Mouse (Mus musculus) kidney, embryonic 16.5 days (tissue): Measurements from ENCODE around the gene Mon1a. TPM values are rescaled to one million over a fixed set of nuclear protein-coding genes. Genes with fewer than 3 reads are reported as not detected.

Source experiments
- ATAC-seq: fragments of 200-750 bp; cut with Nextera tagmentation; 2 replicates; pipeline ENCODE4 v1.8.0; 2017; ENCODE audit warnings: moderate TSS enrichment; ENCODE audit not compliant: low FRiP score, low TSS enrichment
- H3K27ac ChIP-seq: fragments of 300-500 bp; sonication (generic); 2 replicates; pipeline ENCODE4 v1.5.1; 2014; ENCODE audit warnings: low read length
- H3K27me3 ChIP-seq: fragments of 300-500 bp; sonication (generic); 2 replicates; pipeline ENCODE4 v1.6.1; 2014; ENCODE audit warnings: low read length, control low read depth, mixed read lengths; ENCODE audit not compliant: insufficient read depth
- H3K36me3 ChIP-seq: fragments of 300-500 bp; sonication (generic); 2 replicates; pipeline ENCODE4 v1.6.1; 2014; ENCODE audit warnings: low read length, control low read depth, mixed read lengths; ENCODE audit not compliant: insufficient read depth
- H3K4me1 ChIP-seq: fragments of 300-500 bp; sonication (generic); 2 replicates; pipeline ENCODE4 v1.6.1; 2014; ENCODE audit warnings: low read length, control low read depth, mixed read lengths; ENCODE audit not compliant: insufficient read depth
- H3K4me2 ChIP-seq: fragments of 300-500 bp; sonication (generic); replicated peaks from 2 replicates; pipeline ENCODE4 v1.6.1; 2014; ENCODE audit warnings: low read depth, low read length
- H3K4me3 ChIP-seq: fragments of 300-500 bp; sonication (generic); 2 replicates; pipeline ENCODE4 v1.5.1; 2014; ENCODE audit warnings: mild to moderate bottlenecking, low read length
- H3K9ac ChIP-seq: fragments of 300-500 bp; sonication (generic); replicated peaks from 2 replicates; pipeline ENCODE4 v1.6.1; 2014; ENCODE audit warnings: low read length
- H3K9me3 ChIP-seq: fragments of 300-500 bp; sonication (generic); 2 replicates; pipeline ENCODE4 v1.6.1; 2016; ENCODE audit warnings: low read length, control low read depth
- WGBS: fragments of 180-500 bp; shearing (Covaris S2); extraction: QIAGEN DNeasy Blood & Tissue Kit; methylation state at CpG from one replicate; pipeline ENCODE4 v1.1.7; 2014; 5-methylcytosine and 5-hydroxymethylcytosine counted together
- polyA plus RNA-seq: library from polyadenylated mRNA; unstranded; fragments of >200 nt; fragmentation: Nextera tagmentation; extraction: Ambion mirVana; gene quantifications from 2 replicates; pipeline ENCODE4 v1.2.1, GENCODE M21; 2015

The Mon1a gene
- polyA plus RNA-seq, 1 experiment from 2014 or later: 13.6 TPM

DNA sequence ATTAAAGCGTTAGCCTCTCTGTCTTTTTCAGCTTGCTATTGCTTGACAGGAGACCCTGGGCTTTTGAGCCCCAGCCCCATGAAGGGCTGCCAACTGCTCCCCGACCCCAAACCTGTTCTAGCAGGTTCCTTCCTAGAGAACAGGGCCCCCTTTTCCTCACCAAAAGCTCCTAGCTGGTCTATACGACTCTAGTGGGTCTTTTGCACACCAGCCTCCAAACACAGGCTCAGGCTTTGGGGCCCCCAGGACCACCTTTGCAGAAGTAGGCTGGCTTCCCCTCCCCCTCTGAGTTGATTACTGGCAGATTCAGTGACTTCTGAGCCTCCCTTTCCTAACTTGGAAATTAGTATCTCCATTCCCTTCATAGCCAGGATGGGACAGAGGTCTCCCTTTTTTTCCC lies 48.9 kb downstream of the Mon1a start:
- Histone ChIP-seq H3K27ac (no peak overlapping the region), H3K4me3 (no peak overlapping the region), H3K36me3 (no peaks in the 10 kb centered on the region), H3K4me2 (no peak overlapping the region; the same call in 1 of the 2 replicates), H3K9me3 (no peaks in the 10 kb centered on the region), H3K27me3 (peaks cover 12% of the 10 kb centered on the region), H3K4me1 (peaks cover 5% of the 10 kb centered on the region), H3K9ac (no peak overlapping the region)
- WGBS: 15% methylated on average over 3 of the region's 3 CpGs
- ATAC-seq: no peak

GRCm38 (mm10) chr9:107947241-107948194 lies 59.6 kb downstream of the Mon1a start:
- Histone ChIP-seq H3K9me3 (no peaks in the 10 kb centered on the region), H3K27ac (no peak overlapping the region), H3K4me2 (no peak overlapping the region), H3K4me3 (no peak overlapping the region), H3K27me3 (no peaks in the 10 kb centered on the region), H3K9ac (no peak overlapping the region), H3K4me1 (peaks cover 14% of the 10 kb centered on the region), H3K36me3 (no peaks in the 10 kb centered on the region)
- ATAC-seq: no peak
- 89% methylated on average over 31 of the region's 31 CpGs for WGBS

DNA sequence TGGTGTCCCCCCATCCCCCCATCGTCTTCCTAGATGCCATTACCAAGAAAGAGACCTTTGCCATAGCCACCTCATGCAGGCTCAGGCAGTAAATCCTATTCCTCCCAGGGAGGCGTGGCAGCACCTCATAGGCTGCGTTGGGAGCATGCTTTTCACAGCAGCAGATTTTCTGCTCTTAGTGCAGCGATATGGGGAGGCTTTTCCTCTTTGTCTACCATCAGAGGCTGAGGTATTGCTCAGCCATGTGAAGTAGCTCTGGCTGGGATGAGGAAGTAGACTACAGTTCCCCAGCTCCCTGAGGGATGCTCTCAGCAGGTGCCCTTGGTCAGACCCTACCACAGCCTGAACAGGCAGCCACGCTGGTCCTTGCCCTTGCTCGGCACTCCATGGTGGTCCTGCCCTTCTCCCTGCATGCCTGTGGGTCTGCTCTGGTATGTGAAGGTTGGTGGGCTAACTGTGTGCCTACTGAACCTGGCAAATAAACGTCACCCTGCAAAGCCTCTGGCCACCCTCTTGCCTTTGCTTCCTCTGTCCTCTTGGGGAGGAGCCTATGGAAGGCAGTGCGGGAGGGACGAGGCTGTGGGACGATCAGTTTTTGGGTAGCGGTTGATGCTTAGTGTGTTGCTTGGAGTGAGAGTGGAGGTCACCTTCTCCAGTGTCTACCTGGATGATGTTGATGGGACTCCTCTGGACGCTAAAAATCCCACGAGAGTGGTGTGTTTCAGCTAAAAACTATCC lies 61.4 kb downstream of the Mon1a start:
- no peak for ATAC-seq
- Histone ChIP-seq H3K4me3 (no peak overlapping the region), H3K9me3 (no peaks in the 10 kb centered on the region), H3K27me3 (no peaks in the 10 kb centered on the region), H3K27ac (no peak overlapping the region), H3K4me1 (peaks cover 14% of the 10 kb centered on the region), H3K4me2 (no peak overlapping the region), H3K9ac (no peak overlapping the region), H3K36me3 (no peaks in the 10 kb centered on the region)
- 82% methylated on average over 13 of the region's 13 CpGs for WGBS

- H3K27ac ChIP-seq: peak within 1 kb of the TSS; percentile 79
- H3K9ac ChIP-seq: peak within 1 kb of the TSS; percentile 81
- no peak for ATAC-seq
- no peaks in the 10 kb centered on the region for H3K27me3 ChIP-seq
- H3K4me2 ChIP-seq: peak within 1 kb of the TSS; percentile 92
- no peaks in the 10 kb centered on the region for H3K9me3 ChIP-seq
- H3K4me3 ChIP-seq: peak within 1 kb of the TSS; percentile 69
- 87% methylated on average over 10 of the region's 10 CpGs for WGBS
- no peaks in the 10 kb centered on the region for H3K36me3 ChIP-seq
- H3K4me1 ChIP-seq: peaks cover 14% of the 10 kb centered on the region
Observed at GRCm38 (mm10) chr9:107949922-107950235, 61.9 kb downstream of the Mon1a start, which contains the start of gene Traip. Traip (plus strand) TSS chr9:107950136.

DNA sequence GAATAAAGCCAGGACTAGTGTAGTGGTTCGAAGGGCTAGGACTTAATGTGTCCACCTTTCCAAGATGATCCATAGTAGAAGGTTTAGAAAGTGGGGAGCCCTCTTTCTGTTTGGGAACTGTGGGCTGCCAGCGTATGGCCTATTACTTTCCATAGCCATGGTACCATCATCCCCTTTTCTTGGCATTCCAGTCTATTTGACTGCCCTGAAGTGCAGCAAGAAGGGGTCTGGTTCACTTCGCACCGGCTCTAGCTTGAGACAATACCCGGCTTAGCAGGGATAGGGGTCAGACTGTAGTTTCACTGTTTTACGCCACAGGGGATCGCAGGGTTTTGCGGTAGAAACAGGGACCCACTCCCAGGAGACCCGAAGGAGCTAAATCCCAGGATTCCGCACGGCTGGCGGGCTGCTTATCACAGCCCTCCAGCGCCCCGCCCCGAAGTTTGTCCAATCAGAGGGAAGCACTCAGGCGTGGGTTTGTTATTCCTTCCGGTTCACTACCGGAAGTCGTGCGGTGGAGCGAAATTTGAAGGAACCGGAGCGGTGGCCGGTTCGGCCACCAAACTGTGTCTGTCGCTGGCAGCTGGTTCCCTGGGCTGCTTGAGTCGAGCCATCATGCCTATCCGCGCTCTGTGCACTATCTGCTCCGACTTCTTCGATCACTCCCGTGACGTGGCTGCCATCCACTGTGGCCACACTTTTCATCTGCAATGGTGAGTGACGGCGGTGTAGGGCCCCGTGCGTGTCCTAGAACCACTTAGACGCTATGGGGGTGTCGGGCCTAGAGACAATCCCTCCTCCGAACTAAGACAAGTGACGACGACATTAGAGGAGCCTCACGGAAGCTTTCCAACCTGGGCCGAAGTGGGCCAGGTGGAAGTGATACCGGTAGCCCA lies 62.8 kb downstream of the Mon1a start:
- Histone ChIP-seq H3K9me3 (no peaks in the 10 kb centered on the region), H3K9ac (peak overlapping the region; percentile 81), H3K4me2 (peak overlapping the region; percentile 92), H3K36me3 (no peaks in the 10 kb centered on the region), H3K4me1 (peaks cover 14% of the 10 kb centered on the region), H3K27me3 (no peaks in the 10 kb centered on the region), H3K27ac (peak overlapping the region; percentile 79), H3K4me3 (peak overlapping the region; percentile 69)
- ATAC-seq: peak; percentile 94
- WGBS: 12% methylated on average over 45 of the region's 45 CpGs

Other genes with a start within 250 kb of the Mon1a start
- gene Slc38a3, start 218.6 kb upstream of the Mon1a start, polyA plus RNA-seq: 12.4 and 12.9 TPM in 2 replicates
- gene Gnat1, start 208.4 kb upstream of the Mon1a start, polyA plus RNA-seq: 2.8 and 3.0 TPM in 2 replicates
- 20.9 and 25.7 TPM in 2 replicates for gene Sema3f, start 177.7 kb upstream of the Mon1a start, polyA plus RNA-seq
- 203 and 214 TPM in 2 replicates for gene Rbm5, start 117.2 kb upstream of the Mon1a start, polyA plus RNA-seq
- 71.5 and 83.7 TPM in 2 replicates for gene Rbm6, start 14.9 kb upstream of the Mon1a start, polyA plus RNA-seq
- gene Mst1r, start 18.7 kb downstream of the Mon1a start, polyA plus RNA-seq: 2.1 and 2.8 TPM in 2 replicates
- not detected in 2 replicates for gene Actl11, start 40.3 kb downstream of the Mon1a start, polyA plus RNA-seq
- gene Camkv, start 47.5 kb downstream of the Mon1a start, polyA plus RNA-seq: 2.0 and 2.2 TPM in 2 replicates
- 23.3 and 24.5 TPM in 2 replicates for gene Traip, start 62.0 kb downstream of the Mon1a start, polyA plus RNA-seq
- 20.2 and 22.2 TPM in 2 replicates for gene Uba7, start 87.4 kb downstream of the Mon1a start, polyA plus RNA-seq
- gene Gm20661, start 94.9 kb downstream of the Mon1a start, polyA plus RNA-seq: 5.3 and 7.5 TPM in 2 replicates
- gene Inka1, start 97.7 kb downstream of the Mon1a start, polyA plus RNA-seq: 68.0 and 79.4 TPM in 2 replicates
- 10.5 and 11.8 TPM in 2 replicates for gene Cdhr4, start 104.3 kb downstream of the Mon1a start, polyA plus RNA-seq
- gene Gm20662, start 108.2 kb downstream of the Mon1a start, polyA plus RNA-seq: 0.64 and 1.1 TPM in 2 replicates
- gene Ip6k1, start 114.3 kb downstream of the Mon1a start, polyA plus RNA-seq: 59.2 and 61.8 TPM in 2 replicates
- 30.9 and 32.4 TPM in 2 replicates for gene Gmppb, start 161.1 kb downstream of the Mon1a start, polyA plus RNA-seq
- 2.9 and 3.3 TPM in 2 replicates for gene Amigo3, start 165.0 kb downstream of the Mon1a start, polyA plus RNA-seq
- gene Mst1, start 192.3 kb downstream of the Mon1a start, polyA plus RNA-seq: 0.10 and 0.21 TPM in 2 replicates
- gene Rnf123, start 195.2 kb downstream of the Mon1a start, polyA plus RNA-seq: 37.2 and 44.3 TPM in 2 replicates
- gene Apeh, start 206.5 kb downstream of the Mon1a start, polyA plus RNA-seq: 87.8 and 93.0 TPM in 2 replicates